Mouse (Mus musculus): Measurements from ENCODE around the gene Sapcd1. TPM values are rescaled to one million over a fixed set of nuclear protein-coding genes. Genes with fewer than 3 reads are reported as not detected.

The Sapcd1 gene
- polyA plus RNA-seq, 1 experiment: 0.87 TPM

DNA sequence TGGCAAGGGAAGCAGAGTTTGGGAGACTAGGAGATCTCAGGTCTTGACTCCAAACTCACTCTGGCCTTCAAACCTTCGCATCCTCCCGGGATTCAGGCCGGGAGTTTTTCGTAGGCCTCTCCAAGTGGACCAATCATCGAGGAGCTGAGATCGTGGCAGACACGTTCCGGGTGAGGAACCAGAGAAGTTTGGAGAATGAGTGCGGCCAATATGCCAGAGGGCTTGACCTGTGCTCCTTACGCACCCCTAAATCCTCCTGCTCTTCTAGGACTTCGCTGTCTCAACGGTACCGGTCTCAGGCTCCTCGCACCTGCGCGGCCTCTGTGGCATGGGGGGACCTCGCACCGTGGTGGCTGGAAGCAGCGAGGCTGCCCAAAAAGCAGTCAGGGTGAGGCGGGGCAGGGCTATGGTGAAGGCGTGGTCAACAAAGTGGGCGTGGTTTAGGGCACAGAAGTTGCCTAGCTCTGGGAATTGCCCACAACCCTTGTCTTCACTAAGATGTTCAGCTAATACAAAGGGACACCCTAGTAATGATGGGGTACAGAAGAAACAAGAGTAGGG lies 33.0 kb upstream of the Sapcd1 start:
- H3K27me3 ChIP-seq (ENCODE audit: control insufficient read depth, insufficient read depth, low read length): no peaks in the 10 kb centered on the region; the same call in 1 of the 2 replicates
- H3K4me3 ChIP-seq (ENCODE audit: low read depth, low read length): no peak overlapping the region
- WGBS: 71% methylated on average over 22 of the region's 22 CpGs

DNA sequence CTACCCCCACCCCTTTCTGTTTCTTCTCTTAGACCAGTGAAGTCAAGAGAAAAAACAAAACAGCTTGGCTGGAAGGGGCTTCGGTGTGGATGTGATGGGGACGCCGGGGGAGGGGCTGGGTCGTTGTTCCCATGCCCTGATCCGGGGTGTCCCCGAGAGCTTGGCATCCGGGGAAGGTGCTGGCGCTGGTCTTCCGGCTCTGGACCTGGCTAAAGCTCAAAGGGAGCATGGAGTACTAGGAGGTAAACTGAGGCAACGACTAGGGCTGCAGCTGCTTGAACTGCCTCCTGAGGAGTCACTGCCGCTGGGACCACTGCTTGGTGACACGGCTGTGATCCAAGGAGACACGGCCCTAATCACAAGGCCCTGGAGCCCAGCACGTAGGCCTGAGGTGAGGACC lies 32.3 kb upstream of the Sapcd1 start:
- H3K4me1 ChIP-seq (ENCODE audit: control insufficient read depth, insufficient read depth, insufficient read length, low read length): peaks cover 30% of the 10 kb centered on the region
- TF ChIP-seq CTCF (IDR thresholded peaks at IDR 0.05; ENCODE audit: extremely low read depth, insufficient read length, insufficient replicate concordance, low read depth, low read length): no peak
- no peak overlapping the region for H3K27ac ChIP-seq (ENCODE audit: insufficient read depth, low read depth, low read length)

More for the DNA sequence above, 33.0 kb upstream of the Sapcd1 start:
- peaks cover 36% of the 10 kb centered on the region for H3K4me1 ChIP-seq (ENCODE audit: control insufficient read depth, insufficient read depth, insufficient read length, low read length)
- no peak for TF ChIP-seq POLR2A (IDR thresholded peaks at IDR 0.05; ENCODE audit: low read depth, low read length)
- H3K36me3 ChIP-seq (ENCODE audit: control insufficient read depth, insufficient read depth, low read length): peaks cover 22% of the 10 kb centered on the region
- no peak overlapping the region for H3K27ac ChIP-seq (ENCODE audit: insufficient read depth, low read depth, low read length)

DNA sequence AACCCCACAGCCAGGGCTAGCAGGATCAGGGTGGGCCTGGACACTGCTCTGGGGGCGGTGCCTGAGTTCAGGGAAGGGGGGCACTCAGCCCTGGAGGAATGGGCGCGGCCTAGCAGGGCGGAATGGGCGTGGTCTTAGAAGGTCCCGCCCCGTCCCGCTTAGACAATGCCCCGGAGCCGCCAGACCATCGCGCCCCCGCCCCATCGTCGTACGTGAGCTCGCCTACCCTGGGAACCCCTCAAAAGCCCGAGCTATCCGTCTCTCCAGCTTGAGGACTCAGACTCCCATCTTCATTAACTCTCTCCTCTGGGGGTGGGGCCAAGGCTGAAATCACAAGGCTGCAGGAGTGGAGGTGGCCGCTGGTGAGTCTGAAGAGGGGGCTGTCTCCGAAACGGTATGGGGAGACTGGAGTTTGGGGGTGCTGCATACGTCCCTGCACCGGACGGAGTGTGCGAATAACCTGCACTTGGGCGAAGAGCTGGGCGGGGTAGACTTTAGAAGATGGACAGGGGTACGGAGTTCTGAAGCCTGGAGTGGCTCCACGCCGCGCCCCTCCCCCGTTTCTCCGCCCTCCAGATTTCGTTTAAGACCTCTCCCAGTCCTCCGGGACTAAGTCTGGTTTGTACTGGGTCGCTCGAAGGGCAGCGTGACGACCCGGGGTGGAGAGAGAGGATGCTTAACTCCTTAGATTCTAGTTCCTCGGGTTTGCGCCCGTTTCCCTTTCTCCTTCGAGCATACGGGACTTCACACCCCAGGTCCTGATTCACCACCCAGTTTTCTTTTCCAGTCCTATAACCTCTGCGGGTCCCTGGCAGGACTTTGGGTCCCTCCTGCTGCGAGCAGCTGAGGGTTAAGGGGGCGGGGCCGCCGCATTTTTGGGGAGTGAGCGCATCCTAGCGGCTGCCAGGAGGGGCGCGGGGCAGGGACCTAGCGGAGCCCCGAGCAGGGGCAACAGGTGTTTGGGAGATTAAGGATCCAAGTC lies 31.4 kb upstream of the Sapcd1 start, which contains the start of gene Ddah2:
TSS of gene Ddah2 (plus strand) at position 125 of the 982 bp plus-strand sequence.
- WGBS: 1% methylated on average over 57 of the region's 57 CpGs
- peak within 1 kb of the TSS; percentile 52; the same call in 1 of the 2 replicates for H3K27ac ChIP-seq (ENCODE audit: insufficient read depth, low read depth, low read length)
- peak; percentile 66 for TF ChIP-seq CTCF (IDR thresholded peaks at IDR 0.05; ENCODE audit: extremely low read depth, insufficient read length, insufficient replicate concordance, low read depth, low read length)
- peak; percentile 48 for TF ChIP-seq POLR2A (IDR thresholded peaks at IDR 0.05; ENCODE audit: low read depth, low read length)
- peaks cover 35% of the 10 kb centered on the region for H3K36me3 ChIP-seq (ENCODE audit: control insufficient read depth, insufficient read depth, low read length)
- H3K27me3 ChIP-seq (ENCODE audit: control insufficient read depth, insufficient read depth, low read length): no peaks in the 10 kb centered on the region
- H3K4me1 ChIP-seq (ENCODE audit: control insufficient read depth, insufficient read depth, insufficient read length, low read length): peaks cover 25% of the 10 kb centered on the region
- H3K4me3 ChIP-seq (ENCODE audit: low read depth, low read length): peak within 1 kb of the TSS; percentile 68

More for the DNA sequence above, 32.3 kb upstream of the Sapcd1 start:
- WGBS: 38% methylated on average over 14 of the region's 14 CpGs
- Histone ChIP-seq H3K36me3 (ENCODE audit: control insufficient read depth, insufficient read depth, low read length) (peaks cover 29% of the 10 kb centered on the region), H3K4me3 (ENCODE audit: low read depth, low read length) (peak overlapping the region; percentile 68), H3K27me3 (ENCODE audit: control insufficient read depth, insufficient read depth, low read length) (no peaks in the 10 kb centered on the region; the same call in 1 of the 2 replicates)

DNA sequence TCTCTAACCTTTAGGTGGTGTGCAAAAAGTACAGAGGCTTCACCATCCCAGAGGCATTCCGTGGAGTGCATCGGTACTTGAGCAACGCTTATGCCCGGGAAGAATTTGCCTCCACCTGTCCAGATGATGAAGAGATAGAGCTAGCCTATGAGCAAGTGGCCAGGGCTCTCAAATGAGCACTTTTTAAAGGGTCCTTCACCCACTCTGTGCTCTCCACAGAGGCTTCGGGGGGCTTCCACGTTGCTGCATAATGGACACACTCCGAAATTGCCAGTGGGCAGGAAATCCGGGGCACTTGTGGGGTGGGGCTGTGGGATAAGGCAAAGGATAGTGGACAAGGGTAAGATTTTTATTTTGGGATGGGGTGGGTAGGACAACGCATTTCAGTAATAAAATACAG lies 30.5 kb upstream of the Sapcd1 start:
- no peak overlapping the region for H3K27ac ChIP-seq (ENCODE audit: insufficient read depth, low read depth, low read length)
- 58% methylated on average over 9 of the region's 9 CpGs for WGBS
- peaks cover 21% of the 10 kb centered on the region for H3K4me1 ChIP-seq (ENCODE audit: control insufficient read depth, insufficient read depth, insufficient read length, low read length)
- no peak overlapping the region for H3K4me3 ChIP-seq (ENCODE audit: low read depth, low read length)
- H3K27me3 ChIP-seq (ENCODE audit: control insufficient read depth, insufficient read depth, low read length): no peaks in the 10 kb centered on the region
- TF ChIP-seq POLR2A (IDR thresholded peaks at IDR 0.05; ENCODE audit: low read depth, low read length) (no peak), CTCF (IDR thresholded peaks at IDR 0.05; ENCODE audit: extremely low read depth, insufficient read length, insufficient replicate concordance, low read depth, low read length) (no peak)
- H3K36me3 ChIP-seq (ENCODE audit: control insufficient read depth, insufficient read depth, low read length): peaks cover 42% of the 10 kb centered on the region

DNA sequence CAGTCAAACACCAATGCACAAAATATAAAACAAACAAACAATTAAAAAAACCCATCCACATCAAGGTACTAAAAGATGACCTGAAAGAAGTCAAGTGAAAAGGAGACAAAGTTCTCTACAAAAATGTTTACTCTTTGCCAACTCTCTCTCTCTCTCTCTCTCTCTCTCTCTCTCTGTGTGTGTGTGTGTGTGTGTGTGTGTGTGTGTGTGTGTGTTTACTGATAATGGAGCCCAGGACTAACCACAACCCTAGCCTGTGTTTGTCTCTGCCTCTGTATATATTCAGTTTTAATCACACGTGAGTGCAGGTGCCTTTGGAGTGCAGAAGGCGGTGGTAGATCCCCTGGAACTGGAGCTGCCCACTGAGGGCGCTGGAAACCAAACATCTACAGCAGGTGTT lies 29.3 kb upstream of the Sapcd1 start:
- WGBS: 79% methylated on average over 3 of the region's 3 CpGs
- Histone ChIP-seq H3K36me3 (ENCODE audit: control insufficient read depth, insufficient read depth, low read length) (peaks cover 54% of the 10 kb centered on the region), H3K27me3 (ENCODE audit: control insufficient read depth, insufficient read depth, low read length) (no peaks in the 10 kb centered on the region), H3K27ac (ENCODE audit: insufficient read depth, low read depth, low read length) (no peak overlapping the region), H3K4me1 (ENCODE audit: control insufficient read depth, insufficient read depth, insufficient read length, low read length) (peaks cover 26% of the 10 kb centered on the region), H3K4me3 (ENCODE audit: low read depth, low read length) (no peak overlapping the region)
- TF ChIP-seq CTCF (IDR thresholded peaks at IDR 0.05; ENCODE audit: extremely low read depth, insufficient read length, insufficient replicate concordance, low read depth, low read length) (no peak), POLR2A (IDR thresholded peaks at IDR 0.05; ENCODE audit: low read depth, low read length) (no peak)

DNA sequence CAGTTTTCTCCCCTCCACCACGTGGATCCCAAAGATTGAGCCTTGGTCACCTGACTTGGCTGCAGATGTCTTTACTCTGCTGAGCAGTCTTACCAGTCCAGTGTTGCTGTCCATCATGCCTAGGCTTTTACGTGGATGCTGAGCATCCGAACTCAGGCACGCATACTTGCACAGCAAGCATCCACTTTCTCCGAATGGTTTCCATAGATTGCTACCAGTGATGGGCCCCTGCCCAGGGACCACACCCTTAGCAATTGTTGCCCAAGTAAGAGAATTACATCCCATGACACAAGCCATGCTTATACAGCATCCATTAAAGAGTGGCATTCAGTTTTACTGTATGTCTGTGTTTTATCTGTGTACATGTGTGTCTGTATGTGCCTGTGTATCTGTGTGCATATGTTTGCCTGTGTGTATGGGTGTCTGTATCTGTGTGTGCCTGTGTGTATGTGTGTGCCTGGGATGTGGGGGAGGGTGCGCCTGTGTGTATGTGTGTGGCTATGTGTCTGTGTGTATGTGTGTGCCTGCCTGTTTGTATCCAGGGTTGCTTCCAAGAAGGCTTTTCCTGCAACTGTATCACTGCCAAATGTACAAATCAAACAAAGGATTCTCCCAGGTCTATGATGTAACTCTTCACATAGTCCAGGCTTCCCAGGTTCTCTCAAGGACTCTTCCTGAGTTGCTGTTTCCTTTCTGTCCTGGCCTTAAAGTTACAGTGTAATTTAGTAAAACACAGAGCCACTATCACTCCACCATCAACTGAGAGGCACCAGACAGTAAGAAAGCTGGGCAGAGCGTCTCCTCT lies 28.1 kb upstream of the Sapcd1 start:
- 85% methylated on average over 7 of the region's 7 CpGs for WGBS
- H3K27me3 ChIP-seq (ENCODE audit: control insufficient read depth, insufficient read depth, low read length): no peaks in the 10 kb centered on the region
- no peak overlapping the region for H3K27ac ChIP-seq (ENCODE audit: insufficient read depth, low read depth, low read length)
- no peak overlapping the region for H3K4me3 ChIP-seq (ENCODE audit: low read depth, low read length)
- TF ChIP-seq POLR2A (IDR thresholded peaks at IDR 0.05; ENCODE audit: low read depth, low read length) (no peak), CTCF (IDR thresholded peaks at IDR 0.05; ENCODE audit: extremely low read depth, insufficient read length, insufficient replicate concordance, low read depth, low read length) (no peak)
- H3K36me3 ChIP-seq (ENCODE audit: control insufficient read depth, insufficient read depth, low read length): peaks cover 55% of the 10 kb centered on the region
- peaks cover 26% of the 10 kb centered on the region for H3K4me1 ChIP-seq (ENCODE audit: control insufficient read depth, insufficient read depth, insufficient read length, low read length)
